Mouse (Mus musculus) hindbrain, embryonic 13.5 days (tissue): ENCODE results near the gene Nobox. TPM values are rescaled to one million over a fixed set of nuclear protein-coding genes. Genes with fewer than 3 reads are reported as not detected.

Experiments used
- ATAC-seq: fragments of 200-750 bp; cut with Nextera tagmentation; 2 replicates; pipeline ENCODE4 v1.8.0; 2017; ENCODE audit warnings: moderate TSS enrichment; ENCODE audit not compliant: low FRiP score
- H3K27ac ChIP-seq: fragments of 300-500 bp; sonication (generic); 2 replicates; pipeline ENCODE4 v1.5.1; 2015; ENCODE audit warnings: inconsistent platforms, mild to moderate bottlenecking, moderate library complexity
- H3K27me3 ChIP-seq: fragments of 300-500 bp; sonication (generic); 2 replicates; pipeline ENCODE4 v1.6.1; 2015; ENCODE audit warnings: mild to moderate bottlenecking, inconsistent platforms
- H3K36me3 ChIP-seq: fragments of 300-500 bp; sonication (generic); 2 replicates; pipeline ENCODE4 v1.6.1; 2015; ENCODE audit warnings: mild to moderate bottlenecking, inconsistent platforms
- H3K4me1 ChIP-seq: fragments of 300-500 bp; sonication (generic); replicated peaks from 2 replicates; pipeline ENCODE4 v1.6.1; 2015; ENCODE audit warnings: inconsistent platforms
- H3K4me2 ChIP-seq: fragments of 300-500 bp; sonication (generic); 2 replicates; pipeline ENCODE4 v1.6.1; 2015; ENCODE audit warnings: inconsistent platforms, mild to moderate bottlenecking, moderate library complexity
- H3K4me3 ChIP-seq: fragments of 300-500 bp; sonication (generic); 2 replicates; pipeline ENCODE4 v1.5.1; 2015; ENCODE audit warnings: mild to moderate bottlenecking, inconsistent platforms
- H3K9ac ChIP-seq: fragments of 300-500 bp; sonication (generic); 2 replicates; pipeline ENCODE4 v1.6.1; 2015; ENCODE audit warnings: mild to moderate bottlenecking, inconsistent platforms
- H3K9me3 ChIP-seq: fragments of 300-500 bp; sonication (generic); 2 replicates; pipeline ENCODE4 v1.6.1; 2016; ENCODE audit warnings: inconsistent platforms
- WGBS: fragments of 180-500 bp; shearing (Covaris S2); methylation state at CpG from one replicate; pipeline ENCODE4 v1.1.7; 2015; 5-methylcytosine and 5-hydroxymethylcytosine counted together
- polyA plus RNA-seq: library from polyadenylated mRNA; unstranded; fragments of >200 nt; fragmentation: Nextera tagmentation; extraction: Ambion mirVana; gene quantifications from 2 replicates; pipeline ENCODE4 v1.2.1, GENCODE M21; 2015

The Nobox gene
- polyA plus RNA-seq: 0.19 TPM in 1 of 2 replicates, not detected in the other

- Histone ChIP-seq H3K27ac (no peak within 1 kb of the TSS), H3K9me3 (no peaks in the 10 kb centered on the region), H3K4me1 (no peaks in the 10 kb centered on the region; the same call in 1 of the 2 replicates), H3K9ac (no peak within 1 kb of the TSS), H3K27me3 (no peaks in the 10 kb centered on the region), H3K4me3 (no peak within 1 kb of the TSS), H3K36me3 (no peaks in the 10 kb centered on the region), H3K4me2 (no peak within 1 kb of the TSS)
- ATAC-seq: no peak
- 71% methylated on average over 16 of the region's 16 CpGs for WGBS
Measured at GRCm38 (mm10) chr6:43309454-43309853, at the start of gene Nobox. Gene Nobox (minus strand): TSS chr6:43309554.

- no peak overlapping the region for H3K9ac ChIP-seq
- H3K4me1 ChIP-seq: 0 out of 2 replicates have a peak, but pooled peaks cover 3% of the 10 kb centered on the region
- WGBS: 74% methylated on average over 9 of the region's 9 CpGs
- H3K9me3 ChIP-seq: no peaks in the 10 kb centered on the region
- H3K27ac ChIP-seq: no peak overlapping the region
- H3K27me3 ChIP-seq: no peaks in the 10 kb centered on the region
- no peak overlapping the region for H3K4me2 ChIP-seq
- no peak overlapping the region for H3K4me3 ChIP-seq
- ATAC-seq: peak; percentile 61; the same call in 1 of the 2 replicates
- no peaks in the 10 kb centered on the region for H3K36me3 ChIP-seq
Measured at GRCm38 (mm10) chr6:43354562-43355241, 45.3 kb upstream of the Nobox start.

- no peak overlapping the region for H3K4me3 ChIP-seq
- WGBS: 94% methylated on average over 4 of the region's 4 CpGs
Measured at GRCm38 (mm10) chr6:43353446-43353845, 44.1 kb upstream of the Nobox start.

DNA sequence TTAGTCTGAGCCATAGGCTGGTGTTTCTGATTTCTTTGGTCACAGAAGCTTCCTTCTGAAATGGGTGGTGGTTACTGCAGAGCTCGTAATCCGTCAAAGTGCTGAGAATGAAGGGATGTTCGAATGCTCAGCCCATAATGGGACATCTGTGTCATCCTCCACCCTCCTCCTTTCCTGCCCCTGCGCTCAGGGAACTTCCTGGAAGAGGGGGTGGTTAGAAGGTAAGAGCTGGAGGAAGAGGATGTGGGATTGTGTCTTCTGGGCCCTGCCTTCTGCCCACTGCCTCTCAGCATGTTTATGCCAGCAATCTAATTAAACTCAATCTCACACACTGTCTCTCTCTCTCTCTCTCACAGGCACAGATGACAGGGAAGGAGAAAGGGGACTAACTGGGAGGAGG, 39.7 kb upstream of the Nobox start:
- H3K4me1 ChIP-seq: no peaks in the 10 kb centered on the region
- no peaks in the 10 kb centered on the region for H3K9me3 ChIP-seq
- no peak overlapping the region for H3K27ac ChIP-seq
- no peak overlapping the region for H3K9ac ChIP-seq
- H3K36me3 ChIP-seq: no peaks in the 10 kb centered on the region
- 57% methylated on average over 4 of the region's 4 CpGs for WGBS
- H3K4me2 ChIP-seq: no peak overlapping the region
- H3K27me3 ChIP-seq: no peaks in the 10 kb centered on the region
- H3K4me3 ChIP-seq: no peak overlapping the region
- no peak for ATAC-seq

More at GRCm38 (mm10) chr6:43353446-43353845, 44.1 kb upstream of the Nobox start:
- no peak overlapping the region for H3K4me2 ChIP-seq
- no peaks in the 10 kb centered on the region for H3K36me3 ChIP-seq
- H3K27me3 ChIP-seq: no peaks in the 10 kb centered on the region
- H3K9ac ChIP-seq: no peak overlapping the region
- H3K9me3 ChIP-seq: no peaks in the 10 kb centered on the region
- no peak overlapping the region for H3K27ac ChIP-seq
- no peak for ATAC-seq
- 0 out of 2 replicates have a peak, but pooled peaks cover 3% of the 10 kb centered on the region for H3K4me1 ChIP-seq

DNA sequence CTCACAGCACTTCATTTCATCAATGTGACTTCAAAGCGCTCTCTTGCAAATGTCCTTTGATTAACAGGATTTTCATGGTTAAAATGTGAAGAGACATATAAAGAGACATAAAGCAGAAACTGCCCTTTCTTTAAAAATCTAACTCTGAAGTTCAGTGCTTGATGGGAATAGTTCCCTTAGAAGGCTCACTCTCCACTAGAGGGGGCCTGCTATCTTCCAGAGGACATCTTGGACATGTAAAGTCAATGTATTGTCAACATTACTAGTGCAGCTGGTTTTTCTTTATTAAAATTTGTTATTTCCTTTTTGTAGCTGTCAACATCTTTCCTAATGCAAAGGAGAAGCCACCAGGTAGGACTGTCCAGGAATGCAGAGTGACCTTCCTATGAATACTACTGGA, 38.3 kb upstream of the Nobox start:
- no peak overlapping the region for H3K4me2 ChIP-seq
- H3K9ac ChIP-seq: no peak overlapping the region
- no peaks in the 10 kb centered on the region for H3K36me3 ChIP-seq
- H3K4me3 ChIP-seq: no peak overlapping the region
- no peaks in the 10 kb centered on the region for H3K27me3 ChIP-seq
- ATAC-seq: no peak
- no peak overlapping the region for H3K27ac ChIP-seq
- H3K4me1 ChIP-seq: no peaks in the 10 kb centered on the region
- 96% methylated on average over 1 of the region's 1 CpGs for WGBS
- H3K9me3 ChIP-seq: no peaks in the 10 kb centered on the region

GRCm38 (mm10) chr6:43343006-43343405, 33.7 kb upstream of the Nobox start:
- no peak for ATAC-seq
- Histone ChIP-seq H3K9me3 (no peaks in the 10 kb centered on the region), H3K36me3 (no peaks in the 10 kb centered on the region), H3K9ac (no peak overlapping the region), H3K4me1 (no peaks in the 10 kb centered on the region), H3K27me3 (no peaks in the 10 kb centered on the region), H3K4me3 (no peak overlapping the region), H3K4me2 (no peak overlapping the region), H3K27ac (no peak overlapping the region)
- 80% methylated on average over 1 of the region's 1 CpGs for WGBS

DNA sequence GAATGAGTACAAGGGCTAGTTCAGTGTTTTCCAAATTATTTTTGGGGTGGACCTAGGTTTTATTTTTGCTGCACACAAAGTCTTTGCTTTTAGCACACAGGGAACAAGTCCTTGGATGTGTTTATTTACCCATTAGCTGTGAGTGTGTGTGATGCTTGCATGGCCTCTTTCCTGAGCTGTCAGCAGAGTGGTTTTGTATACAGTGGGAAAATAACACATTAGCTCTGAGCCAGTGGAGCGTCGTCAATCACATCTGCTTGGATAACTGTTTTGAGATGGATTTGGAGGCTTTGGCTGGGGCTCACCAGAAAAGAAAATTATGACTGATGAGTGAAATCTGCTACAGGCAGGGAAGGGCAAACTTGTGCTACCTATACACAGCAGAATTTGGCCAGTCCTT, 33.0 kb upstream of the Nobox start:
- H3K9me3 ChIP-seq: no peaks in the 10 kb centered on the region
- H3K27ac ChIP-seq: no peak overlapping the region
- no peak overlapping the region for H3K4me2 ChIP-seq
- H3K9ac ChIP-seq: no peak overlapping the region
- H3K4me3 ChIP-seq: no peak overlapping the region
- H3K36me3 ChIP-seq: no peaks in the 10 kb centered on the region
- H3K4me1 ChIP-seq: 0 out of 2 replicates have a peak, but pooled peaks cover 3% of the 10 kb centered on the region
- H3K27me3 ChIP-seq: no peaks in the 10 kb centered on the region
- 53% methylated on average over 2 of the region's 2 CpGs for WGBS
- 0 out of 2 replicates have a peak, but pooled peaks have one; percentile 27 for ATAC-seq

DNA sequence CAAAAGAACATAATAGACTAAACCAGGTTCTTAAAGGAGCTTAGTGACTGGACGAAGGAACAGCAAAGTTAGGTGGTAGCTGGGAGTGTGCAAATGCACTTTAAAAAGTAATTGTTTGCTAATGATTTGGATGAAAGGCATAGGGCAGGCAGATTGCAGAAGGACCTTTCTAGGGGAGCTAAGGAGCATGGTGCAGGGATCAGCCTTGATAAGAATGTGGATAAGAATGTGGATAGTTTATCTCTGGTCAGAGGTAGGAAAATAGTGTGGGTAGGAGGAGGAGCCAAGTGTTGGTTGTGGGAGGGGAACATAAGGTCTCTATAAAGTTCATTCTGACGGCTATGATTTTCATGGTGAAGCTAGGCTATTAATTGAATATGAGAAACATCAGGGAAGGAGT, 29.4 kb upstream of the Nobox start:
- 81% methylated on average over 2 of the region's 2 CpGs for WGBS
- Histone ChIP-seq H3K4me1 (0 out of 2 replicates have a peak, but pooled peaks cover 4% of the 10 kb centered on the region), H3K27ac (no peak overlapping the region), H3K4me3 (no peak overlapping the region), H3K9ac (no peak overlapping the region), H3K36me3 (no peaks in the 10 kb centered on the region), H3K27me3 (no peaks in the 10 kb centered on the region), H3K9me3 (no peaks in the 10 kb centered on the region), H3K4me2 (no peak overlapping the region)
- ATAC-seq: no peak

GRCm38 (mm10) chr6:43337491-43337961, 28.2 kb upstream of the Nobox start:
- no peak overlapping the region for H3K4me3 ChIP-seq
- no peaks in the 10 kb centered on the region for H3K9me3 ChIP-seq
- no peak overlapping the region for H3K9ac ChIP-seq
- no peaks in the 10 kb centered on the region for H3K36me3 ChIP-seq
- no peak overlapping the region for H3K4me2 ChIP-seq
- peak overlapping the region; percentile 36; the same call in 1 of the 2 replicates for H3K27ac ChIP-seq
- WGBS: 44% methylated on average over 10 of the region's 10 CpGs
- H3K4me1 ChIP-seq: 0 out of 2 replicates have a peak, but pooled peaks cover 4% of the 10 kb centered on the region
- peak; percentile 86 for ATAC-seq
- H3K27me3 ChIP-seq: no peaks in the 10 kb centered on the region

GRCm38 (mm10) chr6:43335619-43336234, 26.4 kb upstream of the Nobox start:
- 0 out of 2 replicates have a peak, but pooled peaks cover 4% of the 10 kb centered on the region for H3K4me1 ChIP-seq

GRCm38 (mm10) chr6:43333479-43333878, 24.1 kb upstream of the Nobox start:
- Histone ChIP-seq H3K4me2 (no peak overlapping the region), H3K4me3 (no peak overlapping the region), H3K36me3 (no peaks in the 10 kb centered on the region), H3K9me3 (no peaks in the 10 kb centered on the region), H3K9ac (no peak overlapping the region), H3K4me1 (0 out of 2 replicates have a peak, but pooled peaks cover 4% of the 10 kb centered on the region), H3K27ac (no peak overlapping the region), H3K27me3 (no peaks in the 10 kb centered on the region)
- 77% methylated on average over 4 of the region's 4 CpGs for WGBS
- ATAC-seq: no peak

More at GRCm38 (mm10) chr6:43335619-43336234, 26.4 kb upstream of the Nobox start:
- Histone ChIP-seq H3K27me3 (no peaks in the 10 kb centered on the region), H3K4me3 (no peak overlapping the region), H3K36me3 (no peaks in the 10 kb centered on the region), H3K4me2 (no peak overlapping the region), H3K9ac (no peak overlapping the region), H3K9me3 (no peaks in the 10 kb centered on the region), H3K27ac (no peak overlapping the region)
- no peak for ATAC-seq
- 79% methylated on average over 3 of the region's 3 CpGs for WGBS

- Histone ChIP-seq H3K27ac (no peak overlapping the region), H3K9me3 (no peaks in the 10 kb centered on the region), H3K4me1 (no peaks in the 10 kb centered on the region; the same call in 1 of the 2 replicates), H3K27me3 (no peaks in the 10 kb centered on the region), H3K36me3 (no peaks in the 10 kb centered on the region), H3K9ac (no peak overlapping the region), H3K4me2 (no peak overlapping the region), H3K4me3 (no peak overlapping the region)
- 66% methylated on average over 8 of the region's 8 CpGs for WGBS
- peak; percentile 34; the same call in 1 of the 2 replicates for ATAC-seq
Measured at GRCm38 (mm10) chr6:43312961-43313656, 3.8 kb upstream of the Nobox start.
